Mouse (Mus musculus): Measurements from ENCODE around the gene Aff1.

Gene Aff1

GRCm38 (mm10) chr5:103836148-103836784, 144.1 kb downstream of the Aff1 start:
- no peak for DNase-seq (ENCODE audit: low read depth, low spot score)

DNA sequence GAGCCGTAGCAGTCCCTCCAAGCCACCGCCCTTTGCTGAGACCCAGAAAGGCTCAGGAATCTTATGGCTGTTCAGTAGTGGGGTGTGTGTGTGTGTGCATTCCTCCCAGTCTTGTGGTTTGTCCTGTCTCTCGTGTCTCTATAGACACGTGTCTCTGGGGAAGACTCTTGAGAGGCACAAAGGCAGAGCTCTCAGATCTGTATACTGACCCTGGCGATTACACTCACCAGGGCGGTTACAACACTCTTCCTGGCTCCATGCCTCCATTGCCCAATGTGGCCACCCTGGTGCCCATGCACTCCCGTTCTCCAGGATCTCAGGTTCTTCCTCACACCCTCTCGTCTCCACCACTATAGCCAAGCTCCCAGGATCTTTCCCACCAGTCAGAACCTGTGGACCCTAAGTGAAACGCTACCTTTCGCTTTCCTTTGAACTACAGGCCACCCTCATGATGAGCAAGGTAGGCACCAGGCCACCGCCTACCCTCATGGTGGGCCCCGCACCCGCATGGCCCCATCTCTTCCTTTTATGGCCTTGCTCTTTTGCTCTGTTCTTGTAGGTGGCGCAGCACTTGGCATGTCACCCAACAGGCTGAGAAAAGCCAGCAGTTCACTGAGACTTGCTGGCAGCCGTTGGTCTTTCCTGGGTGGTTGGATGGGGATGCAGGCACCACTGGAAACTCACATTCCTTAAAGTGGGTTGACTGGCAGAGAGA, 146.5 kb downstream of the Aff1 start:
- DNase-seq (ENCODE audit: low read depth, low spot score): no peak

GRCm38 (mm10) chr5:103839265-103839626, 147.1 kb downstream of the Aff1 start:
- no peak for DNase-seq (ENCODE audit: low read depth, low spot score)

DNA sequence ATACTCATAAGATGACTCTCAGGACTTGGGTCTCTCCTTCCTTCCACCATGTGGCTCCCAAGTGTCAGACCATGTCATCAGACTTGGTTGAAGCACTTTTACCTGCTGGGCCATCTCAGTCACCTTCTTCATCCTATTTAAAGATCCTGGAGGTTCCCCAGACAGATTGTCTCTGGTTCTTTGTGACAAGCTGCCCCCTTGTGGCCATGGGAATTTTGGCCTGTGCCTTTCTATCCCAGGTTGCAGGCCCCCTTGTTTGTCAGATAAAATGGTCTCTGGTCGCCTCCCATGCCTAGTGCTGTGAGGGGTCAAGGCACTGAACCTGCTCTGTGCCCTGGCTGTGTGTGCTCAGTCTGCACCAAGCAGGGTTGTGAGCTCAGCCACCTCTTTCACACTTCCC, 151.8 kb downstream of the Aff1 start:
- peak; percentile 52 for DNase-seq (ENCODE audit: low read depth, low spot score)

GRCm38 (mm10) chr5:103845418-103846153, 153.4 kb downstream of the Aff1 start:
- no peak for DNase-seq (ENCODE audit: low read depth, low spot score)

DNA sequence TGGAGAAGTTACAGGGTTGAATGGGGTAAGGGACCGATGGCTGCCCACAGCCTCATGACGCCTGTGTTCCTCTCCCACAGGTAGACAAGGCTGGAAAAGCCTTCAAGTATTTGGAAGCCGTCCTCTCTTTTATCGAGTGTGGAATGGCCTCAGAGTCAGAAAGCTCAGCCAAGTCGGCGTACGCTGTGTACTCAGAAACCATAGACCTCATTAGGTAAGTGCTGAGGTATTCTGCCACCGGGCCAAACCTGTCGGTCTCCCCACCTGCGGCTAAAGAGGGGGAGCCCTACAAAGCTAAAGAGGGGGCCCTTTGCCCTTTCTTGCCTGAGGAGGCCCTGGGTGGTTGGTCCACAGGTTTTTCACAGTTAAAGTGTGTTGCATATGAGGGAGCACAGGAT, 154.0 kb downstream of the Aff1 start:
- no peak for DNase-seq (ENCODE audit: low read depth, low spot score)

DNA sequence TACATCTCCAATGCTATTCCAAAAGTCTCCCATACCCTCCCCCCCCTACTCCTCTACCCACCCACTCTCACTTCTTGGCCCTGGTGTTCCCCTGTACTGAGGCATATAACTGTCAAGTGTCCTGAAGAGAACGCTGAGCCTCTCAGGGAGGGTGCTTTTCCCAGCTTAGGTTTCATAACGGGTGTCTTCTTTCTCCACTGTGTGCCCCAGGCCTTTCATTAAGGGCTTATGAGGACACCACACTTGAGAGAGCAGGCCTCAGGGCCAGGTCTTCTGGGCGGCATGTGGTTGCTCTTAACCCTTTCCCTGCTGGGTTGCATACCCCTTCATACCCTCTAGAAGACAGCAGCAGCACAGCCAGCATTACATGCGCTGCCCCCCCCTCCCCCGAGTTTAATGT, 154.4 kb downstream of the Aff1 start:
- DNase-seq (ENCODE audit: low read depth, low spot score): no peak

- no peak for DNase-seq (ENCODE audit: low read depth, low spot score)
Observed at GRCm38 (mm10) chr5:103848546-103848945, 156.4 kb downstream of the Aff1 start.

- peak; percentile 22 for DNase-seq (ENCODE audit: low read depth, low spot score)
Observed at GRCm38 (mm10) chr5:103852756-103853549, 160.8 kb downstream of the Aff1 start.

DNA sequence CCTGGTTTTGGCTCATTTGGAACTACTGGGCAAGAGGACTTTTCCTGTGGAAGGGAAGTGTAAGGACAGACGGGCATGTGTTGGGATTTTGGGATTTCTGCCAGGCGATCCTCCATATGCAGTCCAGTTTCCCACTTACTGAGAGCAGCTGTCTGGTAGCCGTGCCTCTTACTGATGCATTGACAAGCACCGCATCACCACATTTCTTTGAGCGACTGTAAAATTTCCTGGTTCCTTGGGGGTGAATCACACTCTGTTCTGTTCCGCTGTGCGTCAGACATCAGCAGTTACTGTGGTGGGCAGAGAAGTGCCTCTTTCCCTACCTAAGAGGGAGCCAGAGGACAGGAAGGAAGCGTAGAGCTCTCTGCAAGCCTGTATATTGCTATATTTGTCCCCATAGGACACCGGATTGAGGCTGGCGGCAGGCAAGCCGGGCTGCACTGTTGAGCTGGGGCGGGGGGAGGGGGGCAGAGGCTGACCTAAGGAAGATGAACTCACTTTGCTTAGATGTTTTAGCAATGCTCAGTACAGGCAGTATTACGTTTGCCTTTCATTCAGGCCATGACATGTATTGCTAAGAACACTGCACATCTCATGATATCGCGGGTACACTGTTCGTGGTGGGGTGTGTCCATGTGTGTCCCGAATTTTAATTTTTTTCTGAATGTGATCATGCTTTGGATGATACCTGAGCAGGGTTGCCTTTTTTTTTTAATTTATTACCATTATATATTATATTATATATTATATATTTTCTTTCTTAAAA, 162.1 kb downstream of the Aff1 start:
- no peak for DNase-seq (ENCODE audit: low read depth, low spot score)

DNA sequence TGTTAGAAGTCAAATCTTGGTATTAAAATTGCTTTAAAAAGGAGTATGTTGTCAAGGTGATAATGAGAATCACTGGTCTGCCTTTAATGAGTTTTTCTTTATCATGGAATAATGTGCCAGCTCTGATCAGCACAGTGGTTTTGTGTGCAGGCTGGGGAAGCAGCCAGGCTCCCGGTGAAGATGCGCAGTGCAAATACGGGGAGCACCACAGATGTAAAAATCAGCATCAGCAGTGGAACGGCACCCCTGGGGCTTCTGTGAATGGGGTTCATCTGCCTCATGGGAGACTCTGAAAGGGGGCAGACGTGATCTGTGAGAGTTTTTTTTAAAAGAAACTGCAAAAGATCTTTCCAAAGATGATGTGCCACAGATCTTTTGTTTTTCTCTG, 162.6 kb downstream of the Aff1 start:
- DNase-seq (ENCODE audit: low read depth, low spot score): no peak

DNA sequence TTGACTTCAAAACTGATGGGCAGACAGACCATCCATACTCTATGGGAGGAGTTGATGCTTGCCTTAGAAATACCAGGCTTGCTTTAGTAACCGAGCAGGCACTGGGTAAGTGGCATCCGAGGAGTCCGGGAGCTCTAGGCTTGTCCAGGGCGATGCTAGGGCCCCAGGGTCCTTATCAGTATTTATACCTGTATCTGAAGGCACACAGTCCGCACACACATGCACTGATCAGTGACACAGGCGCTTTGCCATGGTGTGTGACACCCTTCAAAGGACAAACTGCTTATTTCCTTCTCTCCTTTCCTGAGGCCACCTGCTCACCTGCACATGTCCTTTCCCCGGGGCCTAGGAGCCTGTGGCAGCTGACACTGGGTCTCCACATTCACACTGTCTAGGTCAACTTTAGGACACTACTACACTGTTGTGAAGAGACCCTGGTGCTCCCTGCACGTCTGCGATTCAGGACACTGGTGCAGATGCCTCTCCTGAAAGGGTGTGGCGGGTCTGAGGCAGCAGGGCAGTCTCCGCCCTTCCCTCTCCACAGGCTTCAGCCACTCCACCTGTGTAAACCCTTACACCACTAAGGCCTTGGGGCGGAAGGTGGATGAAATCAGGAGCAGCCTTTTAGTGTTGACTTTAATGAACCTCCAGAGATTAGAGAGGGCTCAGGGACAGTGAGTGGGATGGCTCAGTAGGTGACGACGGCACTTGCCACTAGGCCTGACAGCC, 163.5 kb downstream of the Aff1 start:
- DNase-seq (ENCODE audit: low read depth, low spot score): no peak

DNA sequence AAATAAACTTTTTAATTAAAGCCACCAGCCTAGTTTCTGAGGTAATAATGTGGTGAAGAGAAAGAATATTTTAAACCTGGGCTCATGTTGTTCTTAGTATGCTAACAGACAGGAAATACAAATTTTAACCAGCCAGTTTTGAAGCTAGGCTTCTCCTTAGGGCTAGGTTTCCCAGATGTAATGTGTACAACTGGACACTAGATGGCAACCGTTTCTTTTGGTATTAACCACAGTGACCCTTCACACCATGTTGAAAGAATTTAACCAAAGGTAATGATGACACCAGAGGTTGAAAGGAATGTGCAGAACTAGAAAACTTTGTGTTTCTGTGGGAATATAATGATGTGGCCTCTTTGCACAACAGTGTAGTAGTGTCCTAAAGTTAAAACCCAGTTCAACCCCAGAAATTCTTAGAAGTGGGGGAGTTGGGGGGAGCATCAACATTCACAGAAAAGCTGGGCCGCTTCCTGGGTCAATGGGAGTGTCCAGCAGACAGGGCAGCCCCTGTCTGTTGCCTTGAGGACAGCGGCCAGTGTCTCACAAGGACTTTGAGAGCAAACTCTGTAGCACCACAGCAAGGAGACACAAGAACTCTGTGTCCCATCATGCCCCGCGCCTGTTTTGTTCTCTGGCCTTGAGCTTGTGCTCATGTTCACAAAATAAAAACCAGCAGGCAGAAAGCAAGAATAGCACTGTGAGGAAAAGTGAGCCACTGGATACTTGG, 164.3 kb downstream of the Aff1 start:
- DNase-seq (ENCODE audit: low read depth, low spot score): peak; percentile 65

GRCm38 (mm10) chr5:103857151-103857550, 165.0 kb downstream of the Aff1 start:
- DNase-seq (ENCODE audit: low read depth, low spot score): no peak

- no peak for DNase-seq (ENCODE audit: low read depth, low spot score)
Observed at GRCm38 (mm10) chr5:103860622-103861021, 168.4 kb downstream of the Aff1 start.

- DNase-seq (ENCODE audit: low read depth, low spot score): no peak
Observed at GRCm38 (mm10) chr5:103863759-103864158, 171.6 kb downstream of the Aff1 start.

DNA sequence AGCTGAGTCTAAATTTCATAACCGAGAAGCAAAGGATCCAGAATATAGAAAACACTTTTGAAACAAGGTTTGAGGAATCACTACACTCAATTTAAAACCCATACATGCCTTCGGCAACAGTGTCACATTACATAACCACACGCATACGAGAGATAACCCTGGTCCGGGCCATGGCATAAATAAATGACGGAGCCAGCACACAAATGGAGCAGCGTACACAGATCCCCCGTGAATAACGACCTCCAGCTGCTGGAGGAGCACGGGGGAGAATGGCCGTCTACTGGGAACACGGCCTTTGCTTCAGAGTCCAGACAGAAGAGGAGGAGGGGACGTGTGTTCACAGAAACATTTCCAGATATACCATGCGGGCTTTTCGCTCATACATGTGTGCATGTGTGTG, 197.6 kb downstream of the Aff1 start:
- no peak for DNase-seq (ENCODE audit: low read depth, low spot score)

DNA sequence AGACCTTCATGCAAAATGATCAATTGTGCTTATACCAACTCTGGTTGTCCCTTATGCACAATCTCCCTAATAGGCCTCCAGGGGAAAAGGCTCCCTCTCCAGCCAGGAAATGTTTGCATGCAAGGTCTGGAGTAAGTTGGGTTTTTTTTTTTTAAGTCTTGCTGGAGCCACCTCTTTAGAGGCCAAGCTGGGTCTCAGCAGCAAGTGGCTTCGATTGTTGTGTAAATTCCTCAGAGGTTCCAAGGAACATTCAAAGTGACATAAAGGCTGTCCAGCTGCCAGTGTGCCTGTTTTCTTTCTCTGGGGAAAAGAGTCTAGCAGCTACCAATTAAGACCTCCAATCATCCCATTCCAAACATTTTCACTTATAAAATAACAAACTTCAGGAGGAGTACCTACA, 206.1 kb downstream of the Aff1 start:
- DNase-seq (ENCODE audit: low read depth, low spot score): no peak
